Mouse (Mus musculus): ENCODE measurements at regions not wholly inside any gene's neighbourhood (a gene's known extent, or its start where the extent isn't known, plus 50 kb on each side); places are given as distances from the start of the nearest gene placed in this dataset.
"Not testable (repeated sequence)": the region's sequence is repeated elsewhere in the genome, so short reads cannot be mapped to it uniquely, and the experiment has no call there.

- DNase-seq (ENCODE audit: extremely low spot score in 1 of 2, low spot score in 1 of 2) = not testable (repeated sequence)
These were observed 535.8 kb downstream of the Mat2b start for GRCm38 (mm10) chr11:40159161-40159560.

- DNase-seq (ENCODE audit: extremely low spot score in 1 of 2, low spot score in 1 of 2) = peak; percentile 15 to 89
These were observed 545.7 kb downstream of the Mat2b start for GRCm38 (mm10) chr11:40149312-40149711.

GRCm38 (mm10) chr11:40137803-40138202 is 557.2 kb downstream of the Mat2b start:
- DNase-seq (ENCODE audit: extremely low spot score in 1 of 2, low spot score in 1 of 2) = no peak

- DNase-seq (ENCODE audit: extremely low spot score in 1 of 2, low spot score in 1 of 2) = peak in 1 of 2 experiments; percentile 4
These were observed 592.4 kb downstream of the Mat2b start for GRCm38 (mm10) chr11:40102613-40103012.

GRCm38 (mm10) chr11:40074317-40074716 is 620.7 kb downstream of the Mat2b start:
- DNase-seq (ENCODE audit: extremely low spot score in 1 of 2, low spot score in 1 of 2) = no peak

GRCm38 (mm10) chr11:40050503-40050902 is 644.5 kb downstream of the Mat2b start:
- no peak for DNase-seq (ENCODE audit: extremely low spot score in 1 of 2, low spot score in 1 of 2)

GRCm38 (mm10) chr11:40027511-40027910 is 667.5 kb downstream of the Mat2b start:
- peak; percentile 2 to 13 for DNase-seq (ENCODE audit: extremely low spot score in 1 of 2, low spot score in 1 of 2)

- DNase-seq (ENCODE audit: extremely low spot score in 1 of 2, low spot score in 1 of 2) = no peak
These were observed 695.5 kb downstream of the Mat2b start for GRCm38 (mm10) chr11:39999483-39999882.

- DNase-seq (ENCODE audit: extremely low spot score in 1 of 2, low spot score in 1 of 2) = no peak
These were observed 696.4 kb downstream of the Mat2b start for GRCm38 (mm10) chr11:39998612-39999011.

GRCm38 (mm10) chr11:39972585-39972984 is 722.4 kb downstream of the Mat2b start:
- peak in 1 of 2 experiments; percentile 27 for DNase-seq (ENCODE audit: extremely low spot score in 1 of 2, low spot score in 1 of 2)

GRCm38 (mm10) chr11:39963705-39964104 is 731.3 kb downstream of the Mat2b start:
- DNase-seq (ENCODE audit: extremely low spot score in 1 of 2, low spot score in 1 of 2) = no peak

GRCm38 (mm10) chr11:39954426-39954825 is 740.6 kb downstream of the Mat2b start:
- DNase-seq (ENCODE audit: extremely low spot score in 1 of 2, low spot score in 1 of 2) = no peak

GRCm38 (mm10) chr11:39944196-39944595 is 750.8 kb downstream of the Mat2b start:
- peak; percentile 4 to 22 for DNase-seq (ENCODE audit: extremely low spot score in 1 of 2, low spot score in 1 of 2)

GRCm38 (mm10) chr11:39934216-39934615 is 760.8 kb downstream of the Mat2b start:
- no peak for DNase-seq (ENCODE audit: extremely low spot score in 1 of 2, low spot score in 1 of 2)

GRCm38 (mm10) chr11:39923977-39924527 is 771.0 kb downstream of the Mat2b start:
- DNase-seq (ENCODE audit: extremely low spot score in 1 of 2, low spot score in 1 of 2) = no peak

- DNase-seq (ENCODE audit: extremely low spot score in 1 of 2, low spot score in 1 of 2) = no peak
These were observed 777.2 kb downstream of the Mat2b start for GRCm38 (mm10) chr11:39917716-39918347.

GRCm38 (mm10) chr11:39899644-39900225 is 795.3 kb downstream of the Mat2b start:
- DNase-seq (ENCODE audit: extremely low spot score in 1 of 2, low spot score in 1 of 2) = no peak

- DNase-seq (ENCODE audit: extremely low spot score in 1 of 2, low spot score in 1 of 2) = no peak
These were observed 811.7 kb downstream of the Mat2b start for GRCm38 (mm10) chr11:39883305-39883704.

- DNase-seq (ENCODE audit: extremely low spot score in 1 of 2, low spot score in 1 of 2) = no peak
These were observed 826.5 kb downstream of the Mat2b start for GRCm38 (mm10) chr11:39868451-39868979.

Data from frontal cortex, adult 2 months (tissue).